Mouse (Mus musculus) bone marrow macrophage, adult 2 months (primary cell): ENCODE measurements around the gene Exoc8.

Experiments
- CTCF ChIP-seq: IDR thresholded peaks from 2 replicates; pipeline ENCODE4 v1.5.1; 2012; ENCODE audit warnings: low read depth, mild to moderate bottlenecking, low read length, moderate library complexity
- POLR2A ChIP-seq: IDR thresholded peaks from 2 replicates; pipeline ENCODE4 v1.6.1; 2012; ENCODE audit warnings: mild to moderate bottlenecking, low read depth, low read length, borderline replicate concordance

- TF ChIP-seq POLR2A (no peak), CTCF (no peak)
Measured at GRCm38 (mm10) chr8:124845573-124845972, 51.9 kb downstream of the Exoc8 start.
